Mouse (Mus musculus): ENCODE data around the gene Micu1.
A peak's percentile ranks its signal among the peaks of the same experiment; 100 is the strongest.

The Micu1 gene

GRCm38 (mm10) chr10:59880837-59881236 is 178.6 kb downstream of the Micu1 start:
- DNase-seq (ENCODE audit: low read depth, low spot score), result no peak

- DNase-seq (ENCODE audit: low read depth, low spot score), result no peak
These were observed 182.3 kb downstream of the Micu1 start for GRCm38 (mm10) chr10:59884327-59885173.

GRCm38 (mm10) chr10:59885174-59886080 is 183.2 kb downstream of the Micu1 start:
- no peak for DNase-seq (ENCODE audit: low read depth, low spot score)

GRCm38 (mm10) chr10:59886081-59886466 is 183.8 kb downstream of the Micu1 start:
- DNase-seq (ENCODE audit: low read depth, low spot score), result no peak

- DNase-seq (ENCODE audit: low read depth, low spot score), result no peak
These were observed 185.2 kb downstream of the Micu1 start for GRCm38 (mm10) chr10:59887432-59887831.

GRCm38 (mm10) chr10:59889339-59889738 is 187.1 kb downstream of the Micu1 start:
- DNase-seq (ENCODE audit: low read depth, low spot score), result no peak

GRCm38 (mm10) chr10:59889953-59890751 is 187.9 kb downstream of the Micu1 start:
- DNase-seq (ENCODE audit: low read depth, low spot score), result no peak

GRCm38 (mm10) chr10:59892977-59893376 is 190.7 kb downstream of the Micu1 start:
- DNase-seq (ENCODE audit: low read depth, low spot score), result peak; percentile 65

- peak; percentile 54 for DNase-seq (ENCODE audit: low read depth, low spot score)
These were observed 192.2 kb downstream of the Micu1 start for GRCm38 (mm10) chr10:59894251-59895160.

- no peak for DNase-seq (ENCODE audit: low read depth, low spot score)
These were observed 193.3 kb downstream of the Micu1 start for GRCm38 (mm10) chr10:59895460-59896186.

- no peak for DNase-seq (ENCODE audit: low read depth, low spot score)
These were observed 193.9 kb downstream of the Micu1 start for GRCm38 (mm10) chr10:59896211-59896610.

GRCm38 (mm10) chr10:59896911-59897331 is 194.6 kb downstream of the Micu1 start:
- DNase-seq (ENCODE audit: low read depth, low spot score), result no peak

GRCm38 (mm10) chr10:59897511-59897910 is 195.2 kb downstream of the Micu1 start:
- no peak for DNase-seq (ENCODE audit: low read depth, low spot score)

- DNase-seq (ENCODE audit: low read depth, low spot score), result no peak
These were observed 196.0 kb downstream of the Micu1 start for GRCm38 (mm10) chr10:59898180-59898778.

GRCm38 (mm10) chr10:59898935-59899334 is 196.7 kb downstream of the Micu1 start:
- DNase-seq (ENCODE audit: low read depth, low spot score), result no peak

- peak; percentile 55 for DNase-seq (ENCODE audit: low read depth, low spot score)
These were observed 197.3 kb downstream of the Micu1 start for GRCm38 (mm10) chr10:59899341-59900173.

- no peak for DNase-seq (ENCODE audit: low read depth, low spot score)
These were observed 197.8 kb downstream of the Micu1 start for GRCm38 (mm10) chr10:59900174-59900435.

GRCm38 (mm10) chr10:59900939-59901338 is 198.7 kb downstream of the Micu1 start:
- no peak for DNase-seq (ENCODE audit: low read depth, low spot score)

GRCm38 (mm10) chr10:59901463-59901862 is 199.2 kb downstream of the Micu1 start:
- DNase-seq (ENCODE audit: low read depth, low spot score), result no peak

Measured in retina, adult 2 months (tissue).